Mouse (Mus musculus): ENCODE results near the gene Gdf5. TPM values are rescaled to one million over a fixed set of nuclear protein-coding genes. Genes with fewer than 3 reads are reported as not detected.

Gdf5 gene
- total and polyA plus RNA-seq, 3 experiments, result not detected

DNA sequence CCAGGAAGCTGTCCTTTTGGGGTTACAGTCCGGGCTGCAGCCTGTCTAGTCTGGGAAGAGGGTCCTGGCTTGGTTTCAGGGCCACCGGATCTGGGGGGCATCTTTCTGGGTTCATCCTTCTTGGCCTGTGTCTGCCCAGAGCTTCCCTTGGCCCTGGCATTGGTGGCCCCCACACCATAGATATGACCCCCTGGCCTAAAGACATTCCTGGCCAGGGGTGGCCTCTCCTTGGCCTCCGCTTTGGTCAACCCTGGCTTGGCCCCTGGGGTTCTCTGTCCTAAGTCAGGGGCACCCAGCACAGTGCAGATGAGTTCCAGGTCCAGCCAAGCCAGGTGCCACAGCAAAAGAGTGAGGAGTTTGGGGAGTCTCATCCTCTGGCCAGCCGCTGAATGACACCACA, 482 bp downstream of the Gdf5 start (continued):
- no peak for TF ChIP-seq GABPA (IDR thresholded peaks at IDR 0.05; ENCODE audit: insufficient replicate concordance, low read depth, low read length)

DNA sequence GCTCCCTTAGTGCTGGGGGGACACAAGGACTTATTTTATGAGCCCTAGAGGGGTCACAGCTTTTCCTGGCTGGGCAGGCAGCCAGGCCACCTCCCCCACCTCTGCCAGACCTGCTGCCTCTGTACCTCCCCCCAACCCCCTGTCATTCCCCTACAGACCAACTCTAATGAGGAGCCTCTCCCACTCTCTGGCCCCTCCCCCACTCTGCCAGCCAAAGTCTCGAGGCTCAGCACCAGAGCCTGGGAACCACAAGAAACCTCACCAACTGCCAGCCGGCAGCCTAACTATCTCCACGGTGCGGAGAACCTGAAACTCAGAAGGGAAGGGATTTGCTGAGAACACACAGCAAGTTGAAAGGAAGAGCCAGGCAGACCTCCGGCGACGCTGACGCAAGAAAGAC, 1.7 kb downstream of the Gdf5 start:
- Histone ChIP-seq H3K4me3 (replicated peaks in 1 of 3; ENCODE audit: low read depth in 2 of 3, low read length in 2 of 3, poor library complexity in 1 of 3) (no peak overlapping the region), H3K79me2 (replicated peaks; ENCODE audit: control insufficient read depth, extremely low read depth, insufficient read depth, poor library complexity, severe bottlenecking) (no peaks in the 10 kb centered on the region), H3K9ac (ENCODE audit: insufficient read depth, low read depth) (no peak overlapping the region), H3K27ac (ENCODE audit: insufficient read depth, low read depth) (no peak overlapping the region), H3K4me2 (ENCODE audit: insufficient read depth, low read depth, poor library complexity, severe bottlenecking) (no peak overlapping the region), H3K27me3 (replicated peaks) (peaks cover 1% of the 10 kb centered on the region), H3K36me3 (replicated peaks in 1 of 2; ENCODE audit: control insufficient read depth in 1 of 2, insufficient read depth in 1 of 2, low read length in 1 of 2) (no peaks in the 10 kb centered on the region), H3K9me3 (replicated peaks; ENCODE audit: low read length) (no peaks in the 10 kb centered on the region), H3K4me1 (ENCODE audit: control insufficient read depth in 1 of 2, insufficient read depth in 2 of 2) (peaks cover 0 to 7% of the 10 kb centered on the region in 2 experiments; a peak in 3 of 4 replicates)
- in situ Hi-C loops (cut with MboI; ENCODE audit: low pct_ligation_motif_present, low pct_unique_long_range_greater_than_20kb, low sequenced_read_pairs), result loop anchor here (5.0 to 25.0 kb wide), 2 partner anchors 91 to 256 kb away; partner anchors contain the start of gene Trpc4ap
- dilution Hi-C loops (cut with MboI; ENCODE audit: extremely low pct_ligation_motif_present, extremely low pct_unique_long_range_greater_than_20kb, low sequenced_read_pairs), result no loop called here
- TF ChIP-seq TCF12 (IDR thresholded peaks at IDR 0.05; ENCODE audit: low read depth, low read length) (no peak), ZMIZ1 (IDR thresholded peaks at IDR 0.05; ENCODE audit: low read depth, low read length) (no peak), GABPA (IDR thresholded peaks at IDR 0.05; ENCODE audit: insufficient replicate concordance, low read depth, low read length) (no peak)
- no peak for DNase-seq (ENCODE audit: extremely low read depth)

DNA sequence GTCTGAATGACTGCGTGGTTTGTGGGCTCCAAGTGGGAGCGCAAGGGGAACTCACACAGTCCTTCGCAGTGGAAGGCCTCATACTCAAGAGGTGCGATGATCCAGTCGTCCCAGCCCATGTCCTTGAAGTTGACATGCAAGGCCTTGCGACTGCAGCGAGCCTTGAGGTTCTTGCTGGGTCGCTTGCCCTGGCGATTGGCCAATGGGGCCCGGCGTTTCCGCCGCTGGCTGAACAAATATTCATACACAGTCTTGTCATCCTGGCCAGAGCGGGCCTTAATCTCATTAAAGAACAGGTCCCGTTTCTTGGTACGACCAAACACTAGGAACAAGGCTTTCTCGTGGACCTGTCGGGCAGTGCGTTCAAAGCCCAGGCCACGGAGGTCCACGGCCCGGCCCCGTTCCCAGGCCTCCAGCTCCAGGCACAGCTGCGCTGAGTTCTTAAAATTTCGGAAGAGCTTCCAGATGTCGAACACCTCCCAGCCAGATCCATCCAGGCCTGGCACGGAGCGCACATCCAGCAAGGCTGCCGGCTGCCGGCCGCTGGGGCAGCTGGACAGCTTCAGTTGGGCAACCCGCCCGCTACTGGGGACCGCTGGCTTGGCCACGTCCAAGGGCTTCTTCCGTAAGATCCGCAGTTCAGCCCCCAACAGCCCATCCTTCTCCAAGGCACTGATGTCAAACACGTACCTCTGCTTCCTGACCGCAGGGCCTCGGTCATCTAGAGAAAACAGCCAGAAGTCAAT, 3.3 kb downstream of the Gdf5 start:
- Histone ChIP-seq H3K4me3 (replicated peaks in 1 of 3; ENCODE audit: low read depth in 2 of 3, low read length in 2 of 3, poor library complexity in 1 of 3) (no peak overlapping the region), H3K9ac (ENCODE audit: insufficient read depth, low read depth) (no peak overlapping the region), H3K79me2 (replicated peaks; ENCODE audit: control insufficient read depth, extremely low read depth, insufficient read depth, poor library complexity, severe bottlenecking) (no peaks in the 10 kb centered on the region), H3K27ac (ENCODE audit: insufficient read depth, low read depth) (no peak overlapping the region), H3K4me2 (ENCODE audit: insufficient read depth, low read depth, poor library complexity, severe bottlenecking) (no peak overlapping the region), H3K36me3 (replicated peaks in 1 of 2; ENCODE audit: control insufficient read depth in 1 of 2, insufficient read depth in 1 of 2, low read length in 1 of 2) (no peaks in the 10 kb centered on the region), H3K4me1 (ENCODE audit: control insufficient read depth in 1 of 2, insufficient read depth in 2 of 2) (peaks cover 0 to 7% of the 10 kb centered on the region in 2 experiments; a peak in 3 of 4 replicates), H3K9me3 (replicated peaks; ENCODE audit: low read length) (no peaks in the 10 kb centered on the region), H3K27me3 (replicated peaks) (peaks cover 1% of the 10 kb centered on the region)
- TF ChIP-seq TCF12 (IDR thresholded peaks at IDR 0.05; ENCODE audit: low read depth, low read length), result no peak
- TF ChIP-seq BHLHE40 (IDR thresholded peaks at IDR 0.05; ENCODE audit: low read depth, low read length), result no peak
- TF ChIP-seq NRF1 (IDR thresholded peaks at IDR 0.05; ENCODE audit: low read depth, low read length), result no peak
- TF ChIP-seq CHD1 (IDR thresholded peaks at IDR 0.05; ENCODE audit: low read depth, low read length), result no peak
- TF ChIP-seq ZC3H11A (IDR thresholded peaks at IDR 0.05; ENCODE audit: low read depth, low read length), result no peak
- no peak for TF ChIP-seq ZKSCAN1 (IDR thresholded peaks at IDR 0.05; ENCODE audit: borderline replicate concordance, low read depth, low read length)
- TF ChIP-seq SMC3 (IDR thresholded peaks at IDR 0.05; ENCODE audit: low read depth, low read length), result no peak
- TF ChIP-seq MEF2A (IDR thresholded peaks at IDR 0.05; ENCODE audit: borderline replicate concordance, low read depth, low read length), result no peak
- no peak for TF ChIP-seq ZNF384 (IDR thresholded peaks at IDR 0.05; ENCODE audit: low read depth, low read length)
- no peak for TF ChIP-seq JUN (IDR thresholded peaks at IDR 0.05; ENCODE audit: insufficient read depth, low read depth, low read length)
- TF ChIP-seq UBTF (IDR thresholded peaks at IDR 0.05; ENCODE audit: low read depth, low read length), result no peak
- TF ChIP-seq RCOR1 (conservative IDR thresholded peaks at IDR 0.05; ENCODE audit: low read depth, low read length), result no peak
- DNase-seq (ENCODE audit: extremely low read depth), result no peak
- dilution Hi-C loops (cut with MboI; ENCODE audit: extremely low pct_ligation_motif_present, extremely low pct_unique_long_range_greater_than_20kb, low sequenced_read_pairs) (no loop called here), in situ Hi-C loops (cut with MboI; ENCODE audit: low pct_ligation_motif_present, low pct_unique_long_range_greater_than_20kb, low sequenced_read_pairs) (loop anchor here (5.0 to 25.0 kb wide), 2 partner anchors 90 to 255 kb away; partner anchors contain the start of gene Trpc4ap)

Data from CH12.LX (cell line).